Mouse (Mus musculus): ENCODE measurements at regions not wholly inside any gene's neighbourhood (a gene's known extent, or its start where the extent isn't known, plus 50 kb on each side); places are given as distances from the start of the nearest gene placed in this dataset.

- TF ChIP-seq MAX (IDR thresholded peaks at IDR 0.05; ENCODE audit: low read depth) (no peak), MYOG (IDR thresholded peaks at IDR 0.05; ENCODE audit: control insufficient read depth in 1 of 3, insufficient read depth in 1 of 3, insufficient read length in 2 of 3, low read depth in 2 of 3) (no peak), POLR2A (IDR thresholded peaks at IDR 0.05; ENCODE audit: insufficient read length, low read depth) (no peak), MYOD1 (IDR thresholded peaks at IDR 0.05; ENCODE audit: control insufficient read depth in 1 of 3, insufficient read length in 2 of 3, low read depth in 2 of 3) (no peak), USF1 (IDR thresholded peaks at IDR 0.05; ENCODE audit: low read depth) (no peak), E2F4 (IDR thresholded peaks at IDR 0.05; ENCODE audit: insufficient read depth) (no peak), TCF12 (IDR thresholded peaks at IDR 0.05; ENCODE audit: insufficient read depth, poor library complexity, severe bottlenecking) (no peak)
These were observed 80.6 kb downstream of the Fam53a start for GRCm38 (mm10) chr5:33548800-33549199.
